Comparison of ENCODE assay signal across 11 mouse cellular contexts in genomic region chr5:111144411-111144810, GRCm38 (mm10).
"Had no signal": no experiment of that assay in that cellular context is flagged by ENCODE, and none has a peak within 500 bp of the region (broad histone marks: within the 10 kb centered on the region; RNA-seq: fewer than 3 reads in every experiment).

No protein-coding gene starts in this region.

- H3K27ac ChIP-seq: left cerebral cortex, adult 2 months; limb, embryonic 15.5 days; liver, embryonic 12.5 days; midbrain, embryonic 10.5 days; midbrain, embryonic 15.5 days had no signal

- ATAC-seq: liver, embryonic 12.5 days; midbrain, embryonic 15.5 days had no signal

- H3K36me3 ChIP-seq: limb, embryonic 15.5 days; liver, embryonic 12.5 days; midbrain, embryonic 10.5 days; midbrain, embryonic 15.5 days had no signal

- H3K4me3 ChIP-seq: left cerebral cortex, adult 2 months; limb, embryonic 15.5 days; liver, embryonic 12.5 days; midbrain, embryonic 10.5 days; midbrain, embryonic 15.5 days had no signal

- H3K27me3 ChIP-seq: limb, embryonic 15.5 days; liver, embryonic 12.5 days; midbrain, embryonic 15.5 days had no signal

- DNase-seq: kidney, adult 8-10 months; kidney, postnatal 25 days; lung, embryonic 14.5 days; lung, postnatal 10 days; lung, postnatal 4 days; thymus, postnatal 4 days had no signal

- H3K9me3 ChIP-seq: limb, embryonic 15.5 days; liver, embryonic 12.5 days; midbrain, embryonic 10.5 days; midbrain, embryonic 15.5 days had no signal

- H3K9ac ChIP-seq: limb, embryonic 15.5 days; liver, embryonic 12.5 days; lung, embryonic 14.5 days; midbrain, embryonic 15.5 days had no signal

- H3K4me1 ChIP-seq: liver, embryonic 12.5 days had no signal

- H3K4me2 ChIP-seq: limb, embryonic 15.5 days; liver, embryonic 12.5 days; lung, embryonic 14.5 days; midbrain, embryonic 15.5 days had no signal
